Mouse (Mus musculus) liver, embryonic 11.5 days (tissue): ENCODE data around the gene Ces3a. TPM values are rescaled to one million over a fixed set of nuclear protein-coding genes. Genes with fewer than 3 reads are reported as not detected.

Experiments used
- ATAC-seq: fragments of 200-750 bp; cut with Nextera tagmentation; replicated peaks from 2 replicates; pipeline ENCODE4 v1.8.0; 2017; ENCODE audit warnings: moderate number of reproducible peaks, mild to moderate bottlenecking, moderate TSS enrichment, moderate library complexity; ENCODE audit not compliant: low FRiP score
- DNase-seq: peaks from one replicate; pipeline ENCODE4 v3.0.0-alpha.2; 2017; ENCODE audit warnings: low spot score
- H3K27ac ChIP-seq: fragments of 300-500 bp; sonication (generic); 2 replicates; pipeline ENCODE4 v1.5.1; 2014; ENCODE audit warnings: mild to moderate bottlenecking, low read depth, low read length, control low read depth
- H3K27me3 ChIP-seq: fragments of 300-500 bp; sonication (generic); replicated peaks from 2 replicates; pipeline ENCODE4 v1.6.1; 2014; ENCODE audit warnings: low read length, mixed read lengths; ENCODE audit not compliant: control insufficient read depth, insufficient read depth
- H3K36me3 ChIP-seq: fragments of 300-500 bp; sonication (generic); 2 replicates; pipeline ENCODE4 v1.6.1; 2014; ENCODE audit warnings: mild to moderate bottlenecking, low read length, moderate library complexity, mixed read lengths; ENCODE audit not compliant: control insufficient read depth, insufficient read depth
- H3K4me1 ChIP-seq: fragments of 300-500 bp; sonication (generic); replicated peaks from 2 replicates; pipeline ENCODE4 v1.6.1; 2014; ENCODE audit warnings: low read length, mixed read lengths; ENCODE audit not compliant: control insufficient read depth, insufficient read depth
- H3K4me2 ChIP-seq: fragments of 300-500 bp; sonication (generic); 2 replicates; pipeline ENCODE4 v1.6.1; 2014; ENCODE audit warnings: mild to moderate bottlenecking, control low read depth, moderate library complexity
- H3K4me3 ChIP-seq: fragments of 300-500 bp; sonication (generic); 2 replicates; pipeline ENCODE4 v1.5.1; 2014; ENCODE audit warnings: low read depth, low read length, control low read depth
- H3K9ac ChIP-seq: fragments of 300-500 bp; sonication (generic); 2 replicates; pipeline ENCODE4 v1.6.1; 2014; ENCODE audit warnings: low read depth, low read length, control low read depth
- H3K9me3 ChIP-seq: fragments of 300-500 bp; sonication (generic); 2 replicates; pipeline ENCODE4 v1.6.1; 2016; ENCODE audit warnings: low read length, inconsistent platforms, mixed read lengths; ENCODE audit not compliant: control insufficient read depth
- WGBS: fragments of 180-500 bp; shearing (Covaris S2); extraction: QIAGEN DNeasy Blood & Tissue Kit; methylation state at CpG from one replicate; pipeline ENCODE4 v1.1.7; 2014; 5-methylcytosine and 5-hydroxymethylcytosine counted together
- polyA plus RNA-seq: library from polyadenylated mRNA; unstranded; fragments of >200 nt; fragmentation: Nextera tagmentation; extraction: Ambion mirVana; gene quantifications from 2 replicates; pipeline ENCODE4 v1.2.1, GENCODE M21; 2014

The Ces3a gene
- polyA plus RNA-seq = not detected in 2 replicates

DNA sequence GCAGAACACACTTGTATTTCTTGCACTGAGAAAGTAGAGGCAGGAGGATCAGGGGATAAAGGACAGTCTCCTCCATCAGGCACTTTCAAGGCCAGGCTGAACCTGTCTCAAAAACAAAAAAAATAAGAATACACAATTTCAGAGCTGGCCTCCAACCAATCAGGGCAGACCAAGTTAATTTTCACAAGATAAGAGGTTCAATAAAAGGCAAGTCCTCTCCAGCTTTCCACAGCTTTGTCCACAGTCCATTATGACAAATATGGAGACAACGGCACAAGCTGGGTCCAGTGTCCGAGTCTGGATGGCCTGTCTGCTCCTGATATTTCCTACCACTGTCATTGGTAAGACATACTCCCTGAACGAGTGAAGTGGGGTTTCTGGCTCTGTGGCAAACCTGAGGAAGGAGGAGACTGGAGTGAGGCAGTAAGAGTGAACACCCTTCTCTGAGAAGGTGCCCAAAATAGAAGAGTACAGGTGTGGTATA lies at the start of gene Ces3a:
Gene Ces3a (plus strand): TSS at position 231 of the 484 bp plus-strand sequence.
- Histone ChIP-seq H3K36me3 (no peaks in the 10 kb centered on the region), H3K27me3 (no peaks in the 10 kb centered on the region), H3K4me1 (no peaks in the 10 kb centered on the region), H3K4me3 (no peak within 1 kb of the TSS), H3K27ac (no peak within 1 kb of the TSS), H3K9me3 (no peaks in the 10 kb centered on the region), H3K9ac (no peak within 1 kb of the TSS), H3K4me2 (no peak within 1 kb of the TSS)
- ATAC-seq (no peak), DNase-seq (no peak)
- WGBS = 70% methylated on average over 3 of the region's 3 CpGs

GRCm38 (mm10) chr8:104999183-104999582 lies 49.2 kb upstream of the Ces3a start:
- WGBS = 75% methylated on average over 6 of the region's 6 CpGs
- no peaks in the 10 kb centered on the region for H3K36me3 ChIP-seq
- H3K27me3 ChIP-seq = no peaks in the 10 kb centered on the region
- no peaks in the 10 kb centered on the region for H3K4me1 ChIP-seq
- no peak for ATAC-seq
- H3K4me2 ChIP-seq = no peak overlapping the region
- no peak overlapping the region for H3K27ac ChIP-seq
- H3K9ac ChIP-seq = no peak overlapping the region
- no peak for DNase-seq
- no peaks in the 10 kb centered on the region for H3K9me3 ChIP-seq
- no peak overlapping the region for H3K4me3 ChIP-seq

GRCm38 (mm10) chr8:105000586-105000985 lies 47.8 kb upstream of the Ces3a start, which contains the start of gene Ces2h:
Gene Ces2h (plus strand): TSS chr8:105000853.
- DNase-seq = no peak
- 78% methylated on average over 7 of the region's 7 CpGs for WGBS
- no peak within 1 kb of the TSS for H3K27ac ChIP-seq
- no peaks in the 10 kb centered on the region for H3K36me3 ChIP-seq
- H3K4me2 ChIP-seq = no peak within 1 kb of the TSS
- H3K27me3 ChIP-seq = no peaks in the 10 kb centered on the region
- no peak for ATAC-seq
- H3K4me1 ChIP-seq = no peaks in the 10 kb centered on the region
- no peak within 1 kb of the TSS for H3K9ac ChIP-seq
- H3K4me3 ChIP-seq = no peak within 1 kb of the TSS
- no peaks in the 10 kb centered on the region for H3K9me3 ChIP-seq

DNA sequence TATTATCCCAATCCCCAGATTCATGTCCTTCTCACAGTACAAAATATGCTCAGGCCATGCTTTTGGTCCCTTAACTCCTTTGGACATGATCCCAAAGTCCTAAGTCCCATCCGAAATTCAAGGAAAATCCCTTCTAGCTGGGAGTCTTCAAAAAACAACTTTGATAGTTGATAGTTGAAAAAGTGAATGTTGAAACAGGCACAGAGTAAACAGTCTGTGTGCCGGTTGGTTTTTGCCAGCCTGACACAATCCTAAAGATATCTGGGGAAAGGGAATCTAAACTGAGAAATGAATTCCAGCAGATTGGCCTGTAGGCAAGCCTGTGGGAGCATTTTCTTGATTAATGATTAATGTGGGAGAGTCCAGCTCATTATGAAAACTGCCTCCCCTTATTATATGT lies 38.4 kb upstream of the Ces3a start:
- H3K4me2 ChIP-seq = no peak overlapping the region
- DNase-seq (no peak), ATAC-seq (no peak)
- 70% methylated on average over 2 of the region's 2 CpGs for WGBS
- H3K4me3 ChIP-seq = no peak overlapping the region
- no peaks in the 10 kb centered on the region for H3K36me3 ChIP-seq
- H3K9ac ChIP-seq = no peak overlapping the region
- no peak overlapping the region for H3K27ac ChIP-seq
- no peaks in the 10 kb centered on the region for H3K27me3 ChIP-seq
- H3K9me3 ChIP-seq = 0 out of 2 replicates have a peak, but pooled peaks cover 2% of the 10 kb centered on the region
- H3K4me1 ChIP-seq = no peaks in the 10 kb centered on the region

GRCm38 (mm10) chr8:105011136-105011535 lies 37.3 kb upstream of the Ces3a start:
- no peak for DNase-seq
- WGBS = 72% methylated on average over 12 of the region's 12 CpGs
- no peak overlapping the region for H3K27ac ChIP-seq
- H3K36me3 ChIP-seq = no peaks in the 10 kb centered on the region
- no peak overlapping the region for H3K4me3 ChIP-seq
- H3K9ac ChIP-seq = no peak overlapping the region
- no peak for ATAC-seq
- no peaks in the 10 kb centered on the region for H3K27me3 ChIP-seq
- H3K4me1 ChIP-seq = no peaks in the 10 kb centered on the region
- no peak overlapping the region for H3K4me2 ChIP-seq
- 0 out of 2 replicates have a peak, but pooled peaks cover 2% of the 10 kb centered on the region for H3K9me3 ChIP-seq

DNA sequence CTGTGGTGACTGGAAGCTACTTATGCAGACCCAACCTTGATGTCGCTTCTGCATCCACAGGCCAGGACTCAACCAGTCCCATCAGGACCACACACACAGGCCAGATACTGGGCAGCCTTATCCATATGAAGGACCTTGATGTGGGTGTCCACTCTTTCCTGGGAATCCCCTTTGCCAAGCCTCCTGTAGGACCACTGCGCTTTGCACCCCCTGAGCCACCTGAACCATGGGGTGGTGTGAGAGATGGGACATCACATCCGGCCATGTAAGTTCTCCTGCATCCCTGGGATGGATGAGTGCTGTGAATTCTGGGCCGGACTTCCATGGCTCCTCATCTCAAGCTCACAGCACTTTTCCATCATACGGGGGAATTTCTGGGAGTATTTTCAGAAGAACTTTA lies 34.0 kb upstream of the Ces3a start:
- Histone ChIP-seq H3K27me3 (no peaks in the 10 kb centered on the region), H3K27ac (no peak overlapping the region), H3K9me3 (0 out of 2 replicates have a peak, but pooled peaks cover 2% of the 10 kb centered on the region), H3K9ac (no peak overlapping the region), H3K4me1 (no peaks in the 10 kb centered on the region), H3K4me2 (no peak overlapping the region), H3K4me3 (no peak overlapping the region), H3K36me3 (no peaks in the 10 kb centered on the region)
- 81% methylated on average over 5 of the region's 5 CpGs for WGBS
- ATAC-seq (no peak), DNase-seq (no peak)

DNA sequence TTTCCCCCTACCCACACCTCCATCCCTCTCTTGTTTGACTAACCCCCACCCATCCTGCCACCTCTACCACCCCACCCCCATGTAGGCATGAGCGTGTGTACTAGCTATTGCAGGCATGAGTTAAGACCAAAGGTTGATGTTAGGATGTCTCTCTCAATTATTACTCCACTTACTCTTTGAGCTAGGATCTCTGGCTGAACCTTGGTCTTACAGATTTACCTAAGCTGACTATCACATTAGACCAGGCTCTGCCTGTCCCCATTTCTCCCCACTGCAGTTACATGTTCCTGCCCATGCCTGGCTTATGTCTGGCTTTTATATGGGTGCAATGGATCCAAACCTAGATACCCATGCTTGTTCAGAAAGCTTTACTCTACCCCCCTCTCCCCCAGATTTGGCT lies 26.4 kb upstream of the Ces3a start:
- Histone ChIP-seq H3K4me3 (no peak overlapping the region), H3K9me3 (no peaks in the 10 kb centered on the region), H3K4me2 (no peak overlapping the region), H3K36me3 (no peaks in the 10 kb centered on the region), H3K27me3 (no peaks in the 10 kb centered on the region), H3K4me1 (no peaks in the 10 kb centered on the region), H3K27ac (no peak overlapping the region), H3K9ac (no peak overlapping the region)
- ATAC-seq (no peak), DNase-seq (no peak)
- WGBS = 67% methylated on average over 1 of the region's 1 CpGs

DNA sequence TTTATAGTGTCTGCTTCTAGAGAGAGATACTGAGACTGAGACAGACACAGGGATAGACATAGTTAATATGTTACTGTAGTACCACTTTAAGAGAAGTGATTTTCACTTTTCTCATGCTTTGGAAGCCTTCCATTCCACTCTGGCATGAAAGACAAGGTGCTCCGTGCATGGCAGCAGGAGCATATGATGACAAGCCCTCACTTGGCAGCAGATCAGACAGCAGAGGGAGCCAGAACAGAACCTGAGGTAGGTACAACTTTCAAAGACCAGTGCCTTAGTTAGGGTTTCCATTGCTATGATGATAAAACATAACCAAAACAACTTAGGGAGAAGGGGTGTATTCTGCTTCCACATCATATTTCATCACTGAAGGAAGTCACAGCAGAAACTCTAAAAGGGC lies 25.3 kb upstream of the Ces3a start:
- H3K36me3 ChIP-seq = no peaks in the 10 kb centered on the region
- DNase-seq = no peak

DNA sequence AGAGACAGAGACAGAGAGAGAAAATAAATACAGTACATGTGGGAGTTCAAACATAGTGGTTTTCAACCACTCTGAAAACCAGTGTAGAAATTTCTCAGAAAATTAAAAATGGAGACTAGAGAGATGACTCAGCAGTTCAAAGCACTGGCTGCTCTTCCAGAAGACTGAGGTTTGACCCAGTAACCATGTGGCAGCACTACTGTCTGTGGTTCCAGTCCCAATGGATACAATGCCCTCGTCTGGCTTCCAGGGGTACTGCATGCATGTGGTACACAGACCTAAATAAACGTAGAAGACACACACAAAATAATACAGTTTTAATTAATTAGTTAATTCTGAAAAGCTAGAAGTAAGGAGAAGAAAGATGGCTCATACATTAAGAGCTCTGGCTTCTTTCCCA lies 23.4 kb upstream of the Ces3a start:
- H3K9me3 ChIP-seq = no peaks in the 10 kb centered on the region
- ATAC-seq = no peak
- WGBS = 66% methylated on average over 2 of the region's 2 CpGs
- no peaks in the 10 kb centered on the region for H3K36me3 ChIP-seq
- no peak overlapping the region for H3K9ac ChIP-seq
- DNase-seq = no peak
- H3K4me2 ChIP-seq = no peak overlapping the region
- H3K27me3 ChIP-seq = no peaks in the 10 kb centered on the region
- H3K4me1 ChIP-seq = no peaks in the 10 kb centered on the region
- no peak overlapping the region for H3K27ac ChIP-seq
- H3K4me3 ChIP-seq = no peak overlapping the region

More for the DNA sequence above, 25.3 kb upstream of the Ces3a start:
- no peak overlapping the region for H3K27ac ChIP-seq
- no peak overlapping the region for H3K4me3 ChIP-seq
- no peak overlapping the region for H3K4me2 ChIP-seq
- H3K27me3 ChIP-seq = no peaks in the 10 kb centered on the region
- no peak for ATAC-seq
- H3K4me1 ChIP-seq = no peaks in the 10 kb centered on the region
- 52% methylated on average over 1 of the region's 1 CpGs for WGBS
- H3K9ac ChIP-seq = no peak overlapping the region
- H3K9me3 ChIP-seq = no peaks in the 10 kb centered on the region
